Mouse (Mus musculus) hindbrain, postnatal 0 days (tissue): ENCODE data around the gene Nmnat3. TPM values are rescaled to one million over a fixed set of nuclear protein-coding genes. Genes with fewer than 3 reads are reported as not detected.

Experiments
- ATAC-seq: fragments of 200-750 bp; cut with Nextera tagmentation; 2 replicates; pipeline ENCODE4 v1.8.0; 2017; ENCODE audit warnings: mild to moderate bottlenecking, moderate TSS enrichment, moderate library complexity
- DNase-seq: peaks from one replicate; pipeline ENCODE4 v3.0.0-alpha.2; 2015; ENCODE audit warnings: low spot score
- H3K27ac ChIP-seq: fragments of 300-500 bp; sonication (generic); 2 replicates; pipeline ENCODE4 v1.5.1; 2014; ENCODE audit warnings: mild to moderate bottlenecking
- H3K27me3 ChIP-seq: fragments of 300-500 bp; sonication (generic); 2 replicates; pipeline ENCODE4 v1.6.1; 2014; ENCODE audit warnings: low read length, mixed read lengths; ENCODE audit not compliant: insufficient read depth
- H3K36me3 ChIP-seq: fragments of 300-500 bp; sonication (generic); 2 replicates; pipeline ENCODE4 v1.6.1; 2014; ENCODE audit warnings: low read length, mixed read lengths; ENCODE audit not compliant: insufficient read depth
- H3K4me1 ChIP-seq: fragments of 300-500 bp; sonication (generic); 2 replicates; pipeline ENCODE4 v1.6.1; 2014; ENCODE audit warnings: antibody characterized with exemption, low read length, mixed read lengths; ENCODE audit not compliant: insufficient read depth
- H3K4me2 ChIP-seq: fragments of 300-500 bp; sonication (generic); 2 replicates; pipeline ENCODE4 v1.6.1; 2014; ENCODE audit warnings: low read depth, mild to moderate bottlenecking, low read length, moderate library complexity, mixed read lengths
- H3K4me3 ChIP-seq: fragments of 300-500 bp; sonication (generic); 2 replicates; pipeline ENCODE4 v1.5.1; 2014; ENCODE audit warnings: low read length
- H3K9ac ChIP-seq: fragments of 300-500 bp; sonication (generic); replicated peaks from 2 replicates; pipeline ENCODE4 v1.6.1; 2014; ENCODE audit warnings: mild to moderate bottlenecking, low read length, moderate library complexity, mixed read lengths
- H3K9me3 ChIP-seq: fragments of 300-500 bp; sonication (generic); 2 replicates; pipeline ENCODE4 v1.6.1; 2016; ENCODE audit warnings: low read length, mixed read lengths
- CTCF ChIP-seq: IDR thresholded peaks from 2 replicates; pipeline ENCODE4 v1.5.1; 2016; ENCODE audit warnings: antibody characterized with exemption, control low read depth, low read depth
- WGBS: fragments of 180-500 bp; shearing (Covaris S2); extraction: QIAGEN DNeasy Blood & Tissue Kit; methylation state at CpG from one replicate; pipeline ENCODE4 v1.1.7; 2014; 5-methylcytosine and 5-hydroxymethylcytosine counted together
- polyA plus RNA-seq: library from polyadenylated mRNA; unstranded; fragments of >200 nt; fragmentation: Nextera tagmentation; extraction: Ambion mirVana; gene quantifications from 2 replicates; pipeline ENCODE4 v1.2.1, GENCODE M21; 2015
- total RNA-seq: library from RNA; depleted of rRNA; stranded (reverse); fragments of >200 nt; gene quantifications from 2 replicates; pipeline ENCODE4 v1.2.3, GENCODE M21; 2014

The Nmnat3 gene
- total and polyA plus RNA-seq, 2 experiments from 2014 or later = 1.3 to 1.5 TPM

GRCm38 (mm10) chr9:98409137-98409536 is 121.9 kb downstream of the Nmnat3 start:
- H3K27me3 ChIP-seq = no peaks in the 10 kb centered on the region

GRCm38 (mm10) chr9:98415427-98415826 is 128.2 kb downstream of the Nmnat3 start:
- H3K4me3 ChIP-seq = no peak overlapping the region
- 88% methylated on average over 4 of the region's 4 CpGs for WGBS
- H3K36me3 ChIP-seq = no peaks in the 10 kb centered on the region
- no peaks in the 10 kb centered on the region for H3K4me1 ChIP-seq
- no peaks in the 10 kb centered on the region for H3K9me3 ChIP-seq
- H3K4me2 ChIP-seq = no peak overlapping the region
- H3K9ac ChIP-seq = no peak overlapping the region
- no peak for TF ChIP-seq CTCF
- ATAC-seq (no peak), DNase-seq (no peak)
- no peaks in the 10 kb centered on the region for H3K27me3 ChIP-seq
- H3K27ac ChIP-seq = no peak overlapping the region

More at GRCm38 (mm10) chr9:98409137-98409536, 121.9 kb downstream of the Nmnat3 start:
- no peaks in the 10 kb centered on the region for H3K36me3 ChIP-seq
- H3K4me3 ChIP-seq = no peak overlapping the region
- no peak overlapping the region for H3K9ac ChIP-seq
- H3K4me1 ChIP-seq = no peaks in the 10 kb centered on the region
- no peak overlapping the region for H3K4me2 ChIP-seq
- DNase-seq (peak; percentile 74), ATAC-seq (0 out of 2 replicates have a peak, but pooled peaks have one; percentile 35)
- no peaks in the 10 kb centered on the region for H3K9me3 ChIP-seq
- no peak overlapping the region for H3K27ac ChIP-seq
- TF ChIP-seq CTCF = peak; percentile 92
- WGBS = 26% methylated on average over 3 of the region's 3 CpGs

- no peaks in the 10 kb centered on the region for H3K36me3 ChIP-seq
- H3K4me1 ChIP-seq = no peaks in the 10 kb centered on the region
- WGBS = 47% methylated on average over 7 of the region's 7 CpGs
- DNase-seq (peak; percentile 41), ATAC-seq (peak; percentile 21; the same call in 1 of the 2 replicates)
- H3K4me2 ChIP-seq = no peak overlapping the region
- no peaks in the 10 kb centered on the region for H3K9me3 ChIP-seq
- no peaks in the 10 kb centered on the region for H3K27me3 ChIP-seq
- H3K9ac ChIP-seq = no peak overlapping the region
- TF ChIP-seq CTCF = peak; percentile 74
- no peak overlapping the region for H3K27ac ChIP-seq
- no peak overlapping the region for H3K4me3 ChIP-seq
Measured at GRCm38 (mm10) chr9:98417919-98418318, 130.7 kb downstream of the Nmnat3 start.

GRCm38 (mm10) chr9:98418346-98418745 is 131.1 kb downstream of the Nmnat3 start:
- Histone ChIP-seq H3K27ac (no peak overlapping the region), H3K9ac (no peak overlapping the region), H3K27me3 (no peaks in the 10 kb centered on the region), H3K9me3 (no peaks in the 10 kb centered on the region), H3K4me3 (no peak overlapping the region), H3K36me3 (no peaks in the 10 kb centered on the region), H3K4me2 (no peak overlapping the region), H3K4me1 (no peaks in the 10 kb centered on the region)
- DNase-seq (no peak), ATAC-seq (no peak)
- TF ChIP-seq CTCF = no peak
- 80% methylated on average over 3 of the region's 3 CpGs for WGBS

GRCm38 (mm10) chr9:98420666-98421065 is 133.4 kb downstream of the Nmnat3 start:
- no peak for ATAC-seq
- WGBS = 78% methylated on average over 1 of the region's 1 CpGs

GRCm38 (mm10) chr9:98421903-98422302 is 134.7 kb downstream of the Nmnat3 start:
- Histone ChIP-seq H3K9ac (no peak overlapping the region), H3K4me1 (no peaks in the 10 kb centered on the region), H3K36me3 (no peaks in the 10 kb centered on the region), H3K9me3 (no peaks in the 10 kb centered on the region), H3K27ac (no peak overlapping the region), H3K27me3 (no peaks in the 10 kb centered on the region), H3K4me2 (no peak overlapping the region), H3K4me3 (no peak overlapping the region)
- no peak for ATAC-seq
- WGBS = 59% methylated on average over 3 of the region's 3 CpGs
- no peak for DNase-seq
- TF ChIP-seq CTCF = no peak

More at GRCm38 (mm10) chr9:98420666-98421065, 133.4 kb downstream of the Nmnat3 start:
- H3K4me3 ChIP-seq = no peak overlapping the region
- H3K27me3 ChIP-seq = no peaks in the 10 kb centered on the region
- no peak for TF ChIP-seq CTCF
- H3K27ac ChIP-seq = no peak overlapping the region
- DNase-seq = no peak
- no peak overlapping the region for H3K4me2 ChIP-seq
- no peaks in the 10 kb centered on the region for H3K36me3 ChIP-seq
- no peak overlapping the region for H3K9ac ChIP-seq
- no peaks in the 10 kb centered on the region for H3K4me1 ChIP-seq
- H3K9me3 ChIP-seq = no peaks in the 10 kb centered on the region

- Histone ChIP-seq H3K27ac (no peak within 1 kb of the TSS), H3K4me1 (no peaks in the 10 kb centered on the region), H3K36me3 (no peaks in the 10 kb centered on the region), H3K9ac (no peak within 1 kb of the TSS), H3K4me2 (no peak within 1 kb of the TSS), H3K9me3 (no peaks in the 10 kb centered on the region), H3K27me3 (0 out of 2 replicates have a peak, but pooled peaks cover 4% of the 10 kb centered on the region), H3K4me3 (no peak within 1 kb of the TSS)
- ATAC-seq (no peak), DNase-seq (no peak)
- TF ChIP-seq CTCF = no peak
- WGBS = 85% methylated on average over 5 of the region's 5 CpGs
Measured at GRCm38 (mm10) chr9:98422656-98423055, 135.4 kb downstream of the Nmnat3 start, which contains the start of gene Rbp1. TSS of gene Rbp1 (plus strand) at chr9:98422961.
